Mouse (Mus musculus) ES-E14 (cell line): Measurements from ENCODE around the gene Wdr46.

Experiments
- CHD2 ChIP-seq: IDR thresholded peaks from 2 replicates; pipeline ENCODE4 v1.6.1; 2014; ENCODE audit warnings: mild to moderate bottlenecking, low read depth, low read length, inconsistent platforms
- HCFC1 ChIP-seq: IDR thresholded peaks from 2 replicates; pipeline ENCODE4 v1.6.1; 2012; ENCODE audit warnings: low read length, inconsistent platforms, borderline replicate concordance; ENCODE audit not compliant: insufficient read depth
- MAFK ChIP-seq: IDR thresholded peaks from 2 replicates; pipeline ENCODE4 v1.6.1; 2014; ENCODE audit warnings: mild to moderate bottlenecking, low read depth, low read length, inconsistent platforms; ENCODE audit not compliant: insufficient read depth
- ZC3H11A ChIP-seq: IDR thresholded peaks from 2 replicates; pipeline ENCODE4 v1.6.1; 2012; ENCODE audit warnings: low read depth, mild to moderate bottlenecking, inconsistent platforms, low read length, borderline replicate concordance
- ZNF384 ChIP-seq: IDR thresholded peaks from 2 replicates; pipeline ENCODE4 v1.6.1; 2012; ENCODE audit warnings: low read depth, low read length, inconsistent platforms

GRCm38 (mm10) chr17:33932970-33933369 is 7.5 kb upstream of the Wdr46 start:
- no peak for TF ChIP-seq MAFK
- no peak for TF ChIP-seq CHD2
- TF ChIP-seq ZC3H11A = no peak
- no peak for TF ChIP-seq HCFC1
- no peak for TF ChIP-seq ZNF384
